Mouse (Mus musculus): ENCODE measurements around the gene Gm49353.

The Gm49353 gene

GRCm38 (mm10) chr10:29198642-29199041 is at the start of gene Gm49353:
TSS of gene Gm49353 (plus strand) at chr10:29198954.
- no peak for DNase-seq (ENCODE audit: low spot score in 2 of 2)

GRCm38 (mm10) chr10:29155304-29155703 is 43.5 kb upstream of the Gm49353 start:
- no peak for DNase-seq (ENCODE audit: low spot score in 2 of 2)

DNA sequence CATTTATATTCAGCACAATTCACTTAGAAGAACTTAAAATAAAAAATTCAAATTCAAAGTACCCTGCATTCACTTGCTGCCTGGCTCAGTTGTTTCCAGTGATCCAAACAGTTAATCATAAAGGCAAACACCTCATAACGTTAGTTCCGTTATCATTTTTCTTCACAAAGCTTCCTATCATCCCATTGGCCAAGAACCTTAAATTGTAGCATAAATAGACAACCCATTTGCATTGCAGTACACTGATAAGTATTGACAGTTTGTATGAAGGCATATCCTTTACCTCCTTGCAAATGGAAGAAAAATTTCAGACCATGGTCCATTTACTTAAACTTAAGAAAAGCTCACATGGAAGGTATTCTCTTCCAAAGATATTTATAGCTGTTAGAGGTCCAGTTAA is 37.1 kb upstream of the Gm49353 start:
- DNase-seq (ENCODE audit: low spot score in 2 of 2) = no peak

- no peak for DNase-seq (ENCODE audit: low spot score in 2 of 2)
Measured at GRCm38 (mm10) chr10:29173778-29174177, 25.0 kb upstream of the Gm49353 start.

GRCm38 (mm10) chr10:29175656-29176055 is 23.1 kb upstream of the Gm49353 start:
- no peak for DNase-seq (ENCODE audit: low spot score in 2 of 2)

DNA sequence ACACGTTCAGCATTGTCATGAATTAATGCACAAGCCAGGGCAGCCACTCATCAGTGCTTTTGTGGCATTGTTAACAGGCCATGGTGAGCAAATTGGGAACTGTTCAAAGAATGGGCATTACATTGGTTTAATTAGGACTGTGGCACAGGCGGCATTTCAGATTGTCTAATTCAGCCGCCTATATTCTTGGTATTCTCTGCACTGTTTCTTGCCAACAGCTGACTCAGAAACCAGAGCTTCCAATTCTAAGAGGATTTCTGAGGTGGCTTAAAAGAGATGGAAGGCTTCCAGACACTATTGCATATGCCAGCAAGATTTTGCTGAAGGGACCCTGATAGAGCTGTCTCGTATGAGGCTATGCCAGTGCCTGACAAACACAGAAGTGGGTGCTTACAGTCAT is 21.9 kb upstream of the Gm49353 start:
- peak in 1 of 2 experiments; percentile 36 for DNase-seq (ENCODE audit: low spot score in 2 of 2)

GRCm38 (mm10) chr10:29178003-29178402 is 20.8 kb upstream of the Gm49353 start:
- peak; percentile 71 to 79 for DNase-seq (ENCODE audit: low spot score in 2 of 2)

DNA sequence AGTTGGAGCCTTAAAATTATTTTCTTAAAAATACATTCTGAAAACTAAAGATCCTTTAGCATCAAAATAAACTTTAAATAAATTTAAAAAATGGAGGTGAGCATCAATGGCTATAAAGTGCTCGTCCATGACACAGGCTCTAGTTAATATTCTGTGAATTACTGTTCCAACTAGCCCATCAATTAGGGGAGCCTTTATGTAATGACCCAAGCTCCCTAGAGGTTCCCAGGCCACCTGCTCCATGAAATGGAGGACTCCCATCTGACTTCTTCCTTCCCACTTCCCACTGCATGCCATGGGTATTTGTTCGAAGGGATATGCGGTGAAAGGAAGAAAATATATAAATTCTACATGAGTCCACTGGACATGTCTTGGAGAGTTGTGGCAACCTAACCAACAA is 18.5 kb upstream of the Gm49353 start:
- DNase-seq (ENCODE audit: low spot score in 2 of 2) = no peak

DNA sequence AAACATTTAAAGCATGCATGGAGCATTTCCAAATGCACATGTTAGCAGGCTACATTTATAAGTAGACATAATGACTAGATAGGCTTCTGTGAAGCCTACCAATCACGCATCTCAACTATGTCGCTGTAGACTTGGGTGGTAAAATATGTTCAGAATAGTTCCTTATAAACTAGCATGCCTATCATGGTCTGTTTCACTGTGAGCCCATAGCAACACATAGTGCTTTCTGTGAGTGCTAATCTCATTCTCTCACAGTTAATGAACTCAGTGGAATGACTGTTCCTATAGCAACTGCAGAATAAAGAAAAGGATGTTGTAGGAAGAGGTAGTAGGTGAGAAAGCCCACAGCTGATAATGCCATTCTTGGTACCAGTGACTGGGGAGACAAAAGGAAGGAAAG is 17.7 kb upstream of the Gm49353 start:
- DNase-seq (ENCODE audit: low spot score in 2 of 2) = no peak

- DNase-seq (ENCODE audit: low spot score in 2 of 2) = no peak
Measured at GRCm38 (mm10) chr10:29193769-29194168, 5.0 kb upstream of the Gm49353 start.

- no peak for DNase-seq (ENCODE audit: low spot score in 2 of 2)
Measured at GRCm38 (mm10) chr10:29196811-29197210, 1.9 kb upstream of the Gm49353 start.

DNA sequence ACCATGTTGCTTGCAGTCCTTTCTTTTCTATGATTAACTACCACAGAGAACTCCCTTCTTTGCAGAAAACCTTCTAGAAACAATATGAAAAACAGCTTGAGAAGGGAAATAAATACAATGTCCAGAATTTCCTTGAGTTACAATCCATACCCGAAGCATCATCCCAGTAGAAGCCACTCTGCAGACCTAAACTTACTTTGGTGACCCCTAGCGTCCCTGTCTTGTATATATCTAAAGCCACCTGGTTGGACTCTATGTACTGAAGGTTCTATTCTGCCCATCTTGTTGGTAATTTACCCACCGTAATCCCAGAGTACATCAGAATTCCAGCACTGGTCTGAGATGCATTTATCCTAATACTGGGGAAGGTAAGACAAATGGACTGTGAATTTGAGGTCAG is 1.1 kb downstream of the Gm49353 start:
- no peak for DNase-seq (ENCODE audit: low spot score in 2 of 2)

GRCm38 (mm10) chr10:29200609-29201008 is 1.9 kb downstream of the Gm49353 start:
- DNase-seq (ENCODE audit: low spot score in 2 of 2) = no peak

- DNase-seq (ENCODE audit: low spot score in 2 of 2) = peak in 1 of 2 experiments; percentile 50
Measured at GRCm38 (mm10) chr10:29206730-29207129, 8.0 kb downstream of the Gm49353 start.

- no peak for DNase-seq (ENCODE audit: low spot score in 2 of 2)
Measured at GRCm38 (mm10) chr10:29208735-29209134, 10.0 kb downstream of the Gm49353 start.

DNA sequence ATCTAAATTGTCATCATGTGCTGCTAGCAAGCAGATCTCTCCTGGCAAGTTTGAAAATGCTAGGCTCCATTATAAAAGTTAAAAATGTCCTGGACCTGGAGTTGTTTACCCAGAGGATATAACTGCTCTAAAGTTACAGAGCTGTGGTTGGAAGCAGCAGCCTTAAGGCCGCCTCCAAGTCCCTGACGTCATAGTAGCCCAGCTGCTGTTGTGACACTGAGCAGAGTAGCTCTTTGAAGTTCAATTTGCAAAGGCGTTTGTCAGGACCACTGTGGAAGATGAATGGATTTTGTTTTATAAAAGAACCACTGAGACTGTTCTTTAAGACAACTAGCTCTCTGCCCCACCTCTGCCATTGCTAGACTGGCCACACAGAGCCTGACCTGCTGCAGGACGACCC is 12.7 kb downstream of the Gm49353 start, which contains the start of gene 9330159F19Rik:
TSS of gene 9330159F19Rik (plus strand) at position 154 of the 400 bp plus-strand sequence.
- DNase-seq (ENCODE audit: low spot score in 2 of 2) = peak in 1 of 2 experiments; percentile 60

- DNase-seq (ENCODE audit: low spot score in 2 of 2) = no peak
Measured at GRCm38 (mm10) chr10:29213534-29214100, 14.9 kb downstream of the Gm49353 start.

DNA sequence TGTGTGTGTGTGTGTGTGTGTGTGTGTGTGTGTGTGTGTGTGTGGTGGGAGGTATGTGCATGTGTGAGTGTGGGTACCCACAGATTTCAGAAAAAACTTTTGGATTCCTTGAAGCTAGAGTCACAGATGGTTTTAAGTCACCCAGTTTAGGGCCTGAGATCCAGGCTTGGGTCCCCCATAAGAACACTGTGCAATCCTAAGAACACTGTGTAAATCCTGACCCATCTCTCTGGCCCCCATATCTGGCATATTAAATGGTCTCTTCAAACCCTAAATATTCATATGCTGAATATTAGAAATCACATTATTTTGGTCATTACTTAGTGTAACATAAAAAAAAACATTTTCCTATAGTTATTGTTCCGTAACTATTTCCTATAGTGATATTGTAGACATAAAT is 18.2 kb downstream of the Gm49353 start:
- no peak for DNase-seq (ENCODE audit: low spot score in 2 of 2)

DNA sequence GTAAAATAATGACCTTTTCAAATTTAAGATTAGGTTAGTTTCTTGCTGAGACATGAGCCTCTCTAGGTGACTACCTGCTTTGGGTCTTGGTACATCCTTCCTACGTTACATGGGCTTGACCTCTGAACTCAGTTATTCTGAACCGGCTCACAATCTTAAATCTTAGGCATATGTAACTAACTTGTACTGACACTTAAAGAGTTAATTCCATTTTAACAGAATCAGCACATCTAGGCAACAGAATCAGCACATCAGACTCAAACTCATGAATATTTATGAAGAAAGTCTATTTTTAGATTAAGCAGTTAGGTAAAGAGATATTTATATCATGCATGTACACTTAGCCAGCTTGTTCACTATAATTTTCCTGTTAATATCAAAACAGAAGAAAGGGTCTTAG is 18.7 kb downstream of the Gm49353 start:
- DNase-seq (ENCODE audit: low spot score in 2 of 2) = no peak

DNA sequence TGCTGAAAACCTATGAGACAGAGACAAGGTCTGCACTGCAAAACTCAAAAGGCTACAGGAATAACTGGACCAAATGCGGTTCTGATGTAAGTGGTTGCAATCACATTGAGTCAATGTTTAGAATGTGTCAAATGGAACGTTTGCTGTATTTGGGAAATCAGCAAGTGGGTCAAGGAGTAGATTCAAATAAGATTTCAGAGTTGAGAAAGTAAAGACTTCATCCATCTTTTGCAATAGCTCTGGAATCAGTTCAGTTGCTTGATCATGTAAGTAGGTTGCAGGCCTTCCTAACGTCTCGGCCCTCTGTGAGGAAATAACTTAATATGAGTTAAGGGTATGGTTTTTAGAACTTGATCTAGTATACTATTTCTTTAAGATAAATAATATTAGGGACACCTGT is 26.6 kb downstream of the Gm49353 start:
- DNase-seq (ENCODE audit: low spot score in 2 of 2) = no peak

- DNase-seq (ENCODE audit: low spot score in 2 of 2) = no peak
Measured at GRCm38 (mm10) chr10:29231208-29231607, 32.5 kb downstream of the Gm49353 start.
